Mouse (Mus musculus) left cerebral cortex, postnatal 10 days (tissue): ENCODE results near the gene Olfr775. TPM values are rescaled to one million over a fixed set of nuclear protein-coding genes. Genes with fewer than 3 reads are reported as not detected.

Experiments
- DNase-seq, 2 experiments: peaks; one replicate each; pipeline ENCODE4 v3.0.0; 2021 to 2022; ENCODE audit warnings: low spot score in 2 of 2, mixed read lengths in 1 of 2; ENCODE audit errors: extremely low spot score in 1 of 2
- intact Hi-C: fragments of 180-260 bp; cut with DNase I; formaldehyde crosslinking; loops from one replicate; pipeline ENCODE4 v1.15.1; 2025
- total RNA-seq, 2 experiments: library from RNA; stranded (reverse); gene quantifications; 2 replicates each; pipeline ENCODE4 v1.2.3; 2021

Gene Olfr775
- total RNA-seq = not detected

- DNase-seq = no peak
- intact Hi-C loops = no loop called here
These were observed at the start of gene Olfr775 for GRCm38 (mm10) chr10:129248112-129248511. Gene Olfr775 (plus strand): TSS chr10:129248412.

GRCm38 (mm10) chr10:129230737-129231136, 17.5 kb upstream of the Olfr775 start:
- no peak for DNase-seq
- intact Hi-C loops = no loop called here

- intact Hi-C loops = no loop called here
- no peak for DNase-seq
These were observed 12.3 kb upstream of the Olfr775 start, which contains the start of gene Olfr774 for GRCm38 (mm10) chr10:129235904-129236303. Gene Olfr774 (plus strand): TSS chr10:129236204.

GRCm38 (mm10) chr10:129258827-129259226, 10.6 kb downstream of the Olfr775 start, which contains the start of gene Olfr776:
Gene Olfr776 (plus strand): TSS chr10:129259127.
- intact Hi-C loops = no loop called here
- no peak for DNase-seq

- intact Hi-C loops = no loop called here
- no peak for DNase-seq
These were observed 22.9 kb downstream of the Olfr775 start, which contains the start of gene Olfr777 for GRCm38 (mm10) chr10:129271081-129271535. Gene Olfr777 (minus strand): TSS chr10:129271485.

Other genes starting within 250 kb of the Olfr775 start
- not detected for gene Olfr763, start 237.6 kb upstream of the Olfr775 start, total RNA-seq
- gene Olfr764-ps1, start 208.5 kb upstream of the Olfr775 start, total RNA-seq = not detected
- not detected for gene Olfr765, start 198.4 kb upstream of the Olfr775 start, total RNA-seq
- gene Olfr766-ps1, start 179.4 kb upstream of the Olfr775 start, total RNA-seq = not detected
- gene Olfr767, start 165.5 kb upstream of the Olfr775 start, total RNA-seq = not detected
- gene Olfr768, start 149.0 kb upstream of the Olfr775 start, total RNA-seq = not detected
- gene Olfr769, start 130.6 kb upstream of the Olfr775 start, total RNA-seq = not detected
- gene Olfr770, start 109.4 kb upstream of the Olfr775 start, total RNA-seq = not detected
- gene Olfr771, start 83.7 kb upstream of the Olfr775 start, total RNA-seq = not detected
- gene Olfr772, start 70.5 kb upstream of the Olfr775 start, total RNA-seq = not detected
- gene Olfr773, start 61.0 kb upstream of the Olfr775 start, total RNA-seq = not detected
- not detected for gene Olfr774, start 12.2 kb upstream of the Olfr775 start, total RNA-seq
- not detected for gene Olfr776, start 10.7 kb downstream of the Olfr775 start, total RNA-seq
- not detected for gene Olfr777, start 23.1 kb downstream of the Olfr775 start, total RNA-seq
- gene Olfr780, start 69.7 kb downstream of the Olfr775 start, total RNA-seq = not detected
- gene Olfr781, start 80.4 kb downstream of the Olfr775 start, total RNA-seq = not detected
- gene Olfr782, start 100.4 kb downstream of the Olfr775 start, total RNA-seq = not detected
- gene Olfr784, start 135.7 kb downstream of the Olfr775 start, total RNA-seq = under 1 TPM; 0.22 to 0.24 TPM
- gene Olfr785, start 157.0 kb downstream of the Olfr775 start, total RNA-seq = not detected
- not detected for gene Olfr786, start 178.9 kb downstream of the Olfr775 start, total RNA-seq
- gene Olfr787, start 213.4 kb downstream of the Olfr775 start, total RNA-seq = not detected
- gene Olfr788, start 222.6 kb downstream of the Olfr775 start, total RNA-seq = not detected
- not detected for gene Olfr789, start 236.3 kb downstream of the Olfr775 start, total RNA-seq